Mouse (Mus musculus) stomach, embryonic 14.5 days (tissue): ENCODE results near the gene Pde6d. TPM values are rescaled to one million over a fixed set of nuclear protein-coding genes. Genes with fewer than 3 reads are reported as not detected.

Source experiments
- ATAC-seq: fragments of 200-750 bp; cut with Nextera tagmentation; 2 replicates; pipeline ENCODE4 v1.8.0; 2017; ENCODE audit warnings: low read depth, moderate TSS enrichment; ENCODE audit not compliant: insufficient number of reproducible peaks, insufficient read depth, low FRiP score
- H3K27ac ChIP-seq: fragments of 300-500 bp; sonication (generic); 2 replicates; pipeline ENCODE4 v1.5.1; 2014; ENCODE audit warnings: mild to moderate bottlenecking, low read length, moderate library complexity, mixed read lengths
- H3K27me3 ChIP-seq: fragments of 300-500 bp; sonication (generic); 2 replicates; pipeline ENCODE4 v1.6.1; 2014; ENCODE audit warnings: low read length, control low read depth, mixed read lengths; ENCODE audit not compliant: control insufficient read depth, insufficient read depth
- H3K36me3 ChIP-seq: fragments of 300-500 bp; sonication (generic); 2 replicates; pipeline ENCODE4 v1.6.1; 2014; ENCODE audit warnings: mild to moderate bottlenecking, control low read depth, low read length, moderate library complexity, mixed read lengths; ENCODE audit not compliant: control insufficient read depth, insufficient read depth
- H3K4me1 ChIP-seq: fragments of 300-500 bp; sonication (generic); 2 replicates; pipeline ENCODE4 v1.6.1; 2014; ENCODE audit warnings: low read length, control low read depth, mixed read lengths; ENCODE audit not compliant: control insufficient read depth, insufficient read depth
- H3K4me2 ChIP-seq: fragments of 300-500 bp; sonication (generic); replicated peaks from 2 replicates; pipeline ENCODE4 v1.6.1; 2014; ENCODE audit warnings: low read depth, low read length, control low read depth
- H3K4me3 ChIP-seq: fragments of 300-500 bp; sonication (generic); 2 replicates; pipeline ENCODE4 v1.5.1; 2014; ENCODE audit warnings: low read depth, low read length, control low read depth
- H3K9ac ChIP-seq: fragments of 300-500 bp; sonication (generic); replicated peaks from 2 replicates; pipeline ENCODE4 v1.6.1; 2014; ENCODE audit warnings: low read depth, mild to moderate bottlenecking, control low read depth, low read length, moderate library complexity, mixed read lengths
- H3K9me3 ChIP-seq: fragments of 300-500 bp; sonication (generic); 2 replicates; pipeline ENCODE4 v1.6.1; 2016; ENCODE audit warnings: low read depth, low read length, control low read depth; ENCODE audit not compliant: control insufficient read depth
- WGBS: fragments of 180-500 bp; shearing (Covaris S2); extraction: QIAGEN DNeasy Blood & Tissue Kit; methylation state at CpG from one replicate; pipeline ENCODE4 v1.1.7; 2014; 5-methylcytosine and 5-hydroxymethylcytosine counted together
- polyA plus RNA-seq: library from polyadenylated mRNA; unstranded; fragments of >200 nt; fragmentation: Nextera tagmentation; extraction: Ambion mirVana; gene quantifications from 2 replicates; pipeline ENCODE4 v1.2.1, GENCODE M21; 2014

Gene Pde6d
- polyA plus RNA-seq, 1 experiment from 2014 or later = 56.6 TPM

DNA sequence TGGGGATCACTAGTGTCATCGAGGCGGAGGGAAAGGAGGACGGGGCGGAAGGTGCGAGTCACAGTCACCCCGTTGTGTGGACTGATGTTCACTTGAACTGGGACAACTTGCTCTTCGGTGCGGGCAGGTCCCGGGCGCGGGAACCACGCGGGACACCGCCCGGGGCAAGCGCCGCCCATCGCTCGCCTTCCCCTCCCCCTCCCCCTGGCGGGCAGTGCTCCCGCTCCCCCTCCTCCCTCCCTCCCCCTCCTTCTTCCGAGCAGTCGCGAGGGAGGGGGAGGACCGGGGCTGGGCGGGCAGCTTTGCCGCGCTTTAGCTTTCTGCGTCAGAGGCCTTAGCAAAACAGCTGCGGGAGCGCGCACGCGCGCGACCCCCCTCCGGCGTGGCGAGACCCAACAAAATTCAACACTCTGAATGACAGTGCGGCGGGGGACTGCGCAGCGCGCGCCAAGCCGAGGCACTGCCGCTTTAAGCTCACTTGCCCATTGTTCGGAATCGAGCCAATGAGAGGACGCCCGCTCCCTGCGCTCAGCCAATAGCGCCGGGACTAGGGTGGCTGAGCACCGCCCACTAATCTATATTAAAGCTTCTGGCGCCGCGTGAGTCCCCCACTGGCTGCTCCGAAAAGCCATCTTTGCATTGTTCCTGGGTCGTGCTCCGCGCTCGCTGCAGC lies 56.2 kb downstream of the Pde6d start, which contains the start of gene Ptma:
TSS of gene Ptma (plus strand) at position 611 of the 673 bp plus-strand sequence.
- Histone ChIP-seq H3K27me3 (no peaks in the 10 kb centered on the region), H3K9me3 (no peaks in the 10 kb centered on the region), H3K9ac (peak within 1 kb of the TSS; percentile 100), H3K4me2 (peak within 1 kb of the TSS; percentile 95), H3K36me3 (peaks cover 21% of the 10 kb centered on the region), H3K4me1 (peaks cover 28% of the 10 kb centered on the region), H3K27ac (peak within 1 kb of the TSS; percentile 100), H3K4me3 (peak within 1 kb of the TSS; percentile 100)
- under 1% methylated on average over 47 of the region's 63 CpGs for WGBS
- peak; percentile 92 for ATAC-seq

- H3K9me3 ChIP-seq = no peaks in the 10 kb centered on the region
- peaks cover 15% of the 10 kb centered on the region for H3K36me3 ChIP-seq
- peak overlapping the region; percentile 100 for H3K27ac ChIP-seq
- peak overlapping the region; percentile 41 for H3K4me3 ChIP-seq
- ATAC-seq = peak; percentile 12; the same call in 1 of the 2 replicates
- WGBS = under 1% methylated on average over 44 of the region's 44 CpGs
- peak overlapping the region; percentile 92 for H3K4me2 ChIP-seq
- peak overlapping the region; percentile 94 for H3K9ac ChIP-seq
- H3K27me3 ChIP-seq = no peaks in the 10 kb centered on the region
- peaks cover 25% of the 10 kb centered on the region for H3K4me1 ChIP-seq
Observed at GRCm38 (mm10) chr1:86525499-86526115, 56.8 kb downstream of the Pde6d start.

- Histone ChIP-seq H3K4me2 (peak overlapping the region; percentile 92), H3K36me3 (peaks cover 14% of the 10 kb centered on the region), H3K27ac (peak overlapping the region; percentile 100), H3K4me3 (peak overlapping the region; percentile 41), H3K9me3 (no peaks in the 10 kb centered on the region), H3K9ac (peak overlapping the region; percentile 94), H3K4me1 (peaks cover 24% of the 10 kb centered on the region; the same call in 1 of the 2 replicates), H3K27me3 (no peaks in the 10 kb centered on the region)
- ATAC-seq = peak; percentile 73
- 1% methylated on average over 53 of the region's 53 CpGs for WGBS
Observed at GRCm38 (mm10) chr1:86524619-86525498, 57.6 kb downstream of the Pde6d start.

DNA sequence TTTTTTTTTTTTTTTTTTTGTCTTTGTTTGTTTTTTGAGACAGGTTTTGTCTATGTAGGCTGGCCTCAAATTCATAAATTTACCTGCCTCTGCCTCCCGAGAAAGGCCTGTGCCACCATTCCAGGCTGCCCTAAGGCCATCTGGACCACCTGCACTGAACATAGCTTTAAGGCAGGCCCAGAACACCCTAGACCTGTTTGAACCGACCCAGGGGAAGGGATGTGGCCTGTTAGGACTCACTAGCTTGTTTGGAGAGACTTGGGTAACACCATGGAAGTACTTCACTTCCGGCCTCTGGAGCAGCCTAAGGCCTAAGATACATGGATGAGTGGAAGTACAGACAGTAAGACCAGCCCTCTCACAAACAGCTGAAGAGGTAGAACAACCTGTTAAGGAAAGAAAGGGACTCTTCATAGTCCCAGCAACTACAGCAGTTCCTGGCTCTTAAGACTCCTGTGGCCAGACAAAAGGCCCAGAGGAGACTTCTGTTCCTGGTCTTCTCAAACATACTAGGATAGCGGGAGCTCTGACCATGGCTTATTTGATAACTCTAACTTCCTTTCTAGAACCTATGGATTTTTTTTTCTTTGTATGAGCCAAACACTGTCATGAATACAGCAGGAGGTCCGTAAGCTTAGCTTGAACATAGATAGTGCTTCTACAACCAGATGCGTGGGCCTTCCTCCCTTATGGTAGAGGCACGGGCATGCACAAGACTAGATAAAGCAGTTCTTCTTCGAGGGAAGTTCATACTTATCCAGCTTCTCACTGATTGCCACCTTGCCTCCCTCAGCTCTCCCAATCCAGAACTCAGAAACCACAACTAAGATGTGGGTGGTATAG lies 58.4 kb downstream of the Pde6d start:
- Histone ChIP-seq H3K4me3 (no peak overlapping the region), H3K9me3 (no peaks in the 10 kb centered on the region), H3K9ac (peak overlapping the region; percentile 63), H3K4me1 (peaks cover 19% of the 10 kb centered on the region; the same call in 1 of the 2 replicates), H3K36me3 (peaks cover 6% of the 10 kb centered on the region), H3K27me3 (no peaks in the 10 kb centered on the region), H3K4me2 (peak overlapping the region; percentile 92), H3K27ac (peak overlapping the region; percentile 94; the same call in 1 of the 2 replicates)
- 77% methylated on average over 8 of the region's 8 CpGs for WGBS
- ATAC-seq = no peak

GRCm38 (mm10) chr1:86522286-86522871 lies 60.0 kb downstream of the Pde6d start:
- peak overlapping the region; percentile 63 for H3K27ac ChIP-seq
- H3K4me3 ChIP-seq = no peak overlapping the region
- no peaks in the 10 kb centered on the region for H3K36me3 ChIP-seq
- H3K9ac ChIP-seq = no peak overlapping the region; the same call in 1 of the 2 replicates
- no peak overlapping the region for H3K4me2 ChIP-seq
- H3K4me1 ChIP-seq = peaks cover 18% of the 10 kb centered on the region; the same call in 1 of the 2 replicates
- WGBS = 55% methylated on average over 7 of the region's 7 CpGs
- H3K9me3 ChIP-seq = no peaks in the 10 kb centered on the region
- no peaks in the 10 kb centered on the region for H3K27me3 ChIP-seq
- no peak for ATAC-seq

GRCm38 (mm10) chr1:86520361-86520760 lies 62.1 kb downstream of the Pde6d start:
- no peaks in the 10 kb centered on the region for H3K9me3 ChIP-seq
- H3K4me3 ChIP-seq = no peak overlapping the region
- H3K36me3 ChIP-seq = no peaks in the 10 kb centered on the region
- no peak for ATAC-seq
- no peak overlapping the region for H3K4me2 ChIP-seq
- 36% methylated on average over 7 of the region's 7 CpGs for WGBS
- H3K9ac ChIP-seq = no peak overlapping the region
- H3K27me3 ChIP-seq = no peaks in the 10 kb centered on the region
- no peak overlapping the region for H3K27ac ChIP-seq
- H3K4me1 ChIP-seq = peaks cover 18% of the 10 kb centered on the region; the same call in 1 of the 2 replicates

DNA sequence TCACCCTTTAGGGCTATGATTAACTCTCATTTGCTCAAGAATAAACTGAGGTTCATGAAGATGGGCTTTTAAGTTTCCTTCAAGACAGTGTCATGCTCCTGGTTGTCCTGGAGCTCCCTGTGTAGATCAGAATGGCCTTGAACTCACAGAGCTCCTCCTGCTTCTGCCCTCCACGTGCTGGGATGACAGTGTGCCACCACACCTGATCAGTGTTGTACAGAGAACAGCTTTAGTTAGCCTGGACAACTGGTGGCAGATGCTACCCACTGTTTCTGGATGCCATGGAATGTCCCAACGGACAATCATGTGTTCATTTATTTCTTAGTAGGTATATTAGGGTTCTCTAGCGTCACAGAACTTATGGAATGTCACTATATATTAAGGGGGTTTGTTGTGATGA lies 65.4 kb downstream of the Pde6d start:
- Histone ChIP-seq H3K36me3 (no peaks in the 10 kb centered on the region), H3K27ac (no peak overlapping the region), H3K4me1 (0 out of 2 replicates have a peak, but pooled peaks cover 2% of the 10 kb centered on the region), H3K9me3 (no peaks in the 10 kb centered on the region), H3K4me2 (no peak overlapping the region), H3K4me3 (no peak overlapping the region), H3K9ac (no peak overlapping the region), H3K27me3 (no peaks in the 10 kb centered on the region)
- no peak for ATAC-seq
- 77% methylated on average over 3 of the region's 3 CpGs for WGBS
